In the genomic region with DNA sequence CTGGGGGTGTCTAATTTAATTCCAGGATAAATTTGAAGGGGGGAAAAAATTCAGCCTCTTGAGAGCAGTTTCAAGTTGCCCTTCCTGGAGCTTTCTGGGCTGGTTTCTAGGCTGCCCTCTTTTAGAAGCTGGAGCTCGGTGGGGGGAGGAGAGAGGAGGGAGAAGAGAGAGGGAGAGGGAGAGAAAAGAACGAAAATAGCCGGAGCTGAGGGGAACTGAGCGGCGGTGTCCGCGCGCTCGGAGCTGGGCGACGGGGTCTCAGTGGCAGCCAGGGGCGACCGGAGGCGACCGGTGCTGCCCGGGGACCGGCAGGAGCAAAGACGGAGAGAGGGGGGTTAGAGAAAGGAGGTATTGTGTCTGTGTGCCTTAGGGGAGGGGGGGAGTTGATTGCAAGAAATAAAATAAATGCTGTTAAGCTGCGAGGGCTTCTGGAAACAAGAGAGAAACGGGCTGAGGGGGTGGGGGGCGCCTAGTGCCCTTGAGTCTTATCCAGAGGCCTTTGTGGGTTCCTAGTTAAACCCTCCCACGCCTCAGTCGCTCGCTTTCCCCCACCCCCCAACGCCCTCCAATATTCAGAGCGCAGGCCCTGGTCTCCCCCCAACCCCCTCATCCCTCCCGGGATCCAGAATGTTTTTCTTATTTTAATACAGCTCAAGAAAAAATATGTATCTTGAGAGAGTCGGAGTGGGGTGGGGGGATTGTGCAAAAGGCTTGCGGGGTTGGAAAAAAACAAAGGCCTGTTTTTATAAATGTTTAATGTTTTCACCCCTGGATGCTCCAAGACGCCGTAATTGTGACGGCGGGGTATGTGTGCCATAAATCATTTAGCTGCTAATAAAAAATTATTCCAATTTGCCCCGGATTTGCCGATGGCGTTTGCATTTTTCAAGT, we compare ENCODE assay signal across 8 mouse cellular contexts. TPM values are rescaled to one million over a fixed set of nuclear protein-coding genes. Genes with fewer than 3 reads are reported as not detected.
DNase-seq lines count a peak whose midpoint lies in the region; ATAC-seq lines count a peak whose summit lies in the region.

No protein-coding gene starts in this region.

- H3K4me2 ChIP-seq in intestine, embryonic 16.5 days (ENCODE audit: low read depth, low read length): peak overlapping the region; percentile 86
- peak overlapping the region; percentile 78 for H3K4me2 ChIP-seq in midbrain, embryonic 11.5 days

- peak overlapping the region; percentile 98 for H3K9ac ChIP-seq in intestine, embryonic 16.5 days (ENCODE audit: low read depth, low read length)
- peak overlapping the region; percentile 99 for H3K9ac ChIP-seq in midbrain, embryonic 11.5 days (ENCODE audit: low read length)

- H3K4me3 ChIP-seq in intestine, embryonic 16.5 days (ENCODE audit: low read length): peak overlapping the region; percentile 95
- H3K4me3 ChIP-seq in midbrain, embryonic 11.5 days (ENCODE audit: low read depth, low read length): peak overlapping the region; percentile 97

- H3K36me3 ChIP-seq in intestine, embryonic 16.5 days (ENCODE audit: control insufficient read depth, insufficient read depth, low read length): no peaks in the 10 kb centered on the region
- no peaks in the 10 kb centered on the region for H3K36me3 ChIP-seq in midbrain, embryonic 11.5 days (ENCODE audit: control insufficient read depth, insufficient read depth, low read length)
- H3K36me3 ChIP-seq in splenic B cell, adult 2 months (ENCODE audit: control insufficient read depth, insufficient read depth, low read length, poor library complexity, severe bottlenecking): no peaks in the 10 kb centered on the region

- H3K27ac ChIP-seq in intestine, embryonic 16.5 days (ENCODE audit: low read length): peak overlapping the region; percentile 100
- peak overlapping the region; percentile 100 for H3K27ac ChIP-seq in midbrain, embryonic 11.5 days (ENCODE audit: low read depth, low read length)

- under 1% methylated on average over 36 of the region's 36 CpGs for WGBS in intestine, embryonic 16.5 days
- under 1% methylated on average over 36 of the region's 36 CpGs for WGBS in midbrain, embryonic 11.5 days

- no peak for ATAC-seq in intestine, embryonic 16.5 days
- peak; percentile 14 for ATAC-seq in midbrain, embryonic 11.5 days (ENCODE audit: low FRiP score)

- H3K4me1 ChIP-seq in intestine, embryonic 16.5 days (ENCODE audit: control insufficient read depth, insufficient read depth, low read length): peaks cover 11% of the 10 kb centered on the region
- peaks cover 27% of the 10 kb centered on the region for H3K4me1 ChIP-seq in midbrain, embryonic 11.5 days (ENCODE audit: control insufficient read depth, insufficient read depth, low read length)

- DNase-seq in layer of hippocampus, adult 11-12 months (ENCODE audit: low spot score): peak; percentile 82
- DNase-seq in layer of hippocampus, adult 9-10 months (ENCODE audit: low spot score): no peak
- peak; percentile 82 for DNase-seq in embryo, embryonic 10 days (ENCODE audit: low spot score)
- peak; percentile 50 to 70 for DNase-seq in gastrocnemius, postnatal 4 days (ENCODE audit: low spot score in 2 of 2)
- DNase-seq in left cerebral cortex, postnatal 36 days (ENCODE audit: low spot score in 2 of 2): peak; percentile 78 to 83
- peak; percentile 98 for DNase-seq in midbrain, embryonic 11.5 days (ENCODE audit: low spot score, missing footprints)
- peak; percentile 22 for DNase-seq in splenic B cell, adult 2 months (ENCODE audit: low read depth, low spot score)

- intact Hi-C loops in left cerebral cortex, postnatal 36 days (cut with DNase I): loop anchor here (2.0 to 5.0 kb wide), 3 partner anchors 38 to 1992 kb away; no protein-coding TSS in a partner anchor

- no peaks in the 10 kb centered on the region for H3K9me3 ChIP-seq in intestine, embryonic 16.5 days (ENCODE audit: control insufficient read depth, low read length)
- H3K9me3 ChIP-seq in midbrain, embryonic 11.5 days (ENCODE audit: control insufficient read depth, low read length): no peaks in the 10 kb centered on the region

- no peaks in the 10 kb centered on the region for H3K27me3 ChIP-seq in intestine, embryonic 16.5 days (replicated peaks; ENCODE audit: control insufficient read depth, insufficient read depth, low read length)
- no peaks in the 10 kb centered on the region for H3K27me3 ChIP-seq in midbrain, embryonic 11.5 days (ENCODE audit: control insufficient read depth, insufficient read depth, low read length)
- peaks cover 2% of the 10 kb centered on the region; the same call in 1 of the 2 replicates for H3K27me3 ChIP-seq in splenic B cell, adult 2 months (ENCODE audit: control insufficient read depth, insufficient read depth, low read length, poor library complexity, severe bottlenecking)

RNA-seq across cellular contexts. Expression of gene Tnrc18, which starts 2.2 kb away (rescaled TPM):
- 10 to 100 TPM; 82.2 TPM for total RNA-seq in gastrocnemius, postnatal 4 days (2021)
- polyA plus RNA-seq in intestine, embryonic 16.5 days (2015; fragmentation: Nextera tagmentation; extraction: Ambion mirVana): 10.5 and 13.2 TPM in 2 replicates
- 100 to 1,000 TPM; 117 to 147 TPM for total RNA-seq in left cerebral cortex, postnatal 36 days (2021)
- polyA plus RNA-seq in midbrain, embryonic 11.5 days (2014; fragmentation: Nextera tagmentation; extraction: Ambion mirVana): 26.9 and 27.4 TPM in 2 replicates
